Mouse (Mus musculus) embryonic facial prominence, embryonic 11.5 days (tissue): ENCODE data around the gene Car1. TPM values are rescaled to one million over a fixed set of nuclear protein-coding genes. Genes with fewer than 3 reads are reported as not detected.
"Not testable (repeated sequence)": the region's sequence is repeated elsewhere in the genome, so short reads cannot be mapped to it uniquely, and the experiment has no call there.

Source experiments
- ATAC-seq: fragments of 200-750 bp; cut with Nextera tagmentation; replicated peaks from 2 replicates; pipeline ENCODE4 v1.8.0; 2017; ENCODE audit warnings: low read depth; ENCODE audit not compliant: insufficient number of reproducible peaks, low FRiP score, low TSS enrichment
- DNase-seq: peaks from one replicate; pipeline ENCODE4 v3.0.0-alpha.2; 2015; ENCODE audit warnings: low spot score
- H3K27ac ChIP-seq: fragments of 300-500 bp; sonication (generic); replicated peaks from 2 replicates; pipeline ENCODE4 v1.5.1; 2014; ENCODE audit warnings: mild to moderate bottlenecking, low read depth, low read length, control low read depth
- H3K27me3 ChIP-seq: fragments of 300-500 bp; sonication (generic); 2 replicates; pipeline ENCODE4 v1.6.1; 2014; ENCODE audit warnings: mild to moderate bottlenecking, low read length, moderate library complexity, mixed read lengths; ENCODE audit not compliant: control insufficient read depth, insufficient read depth
- H3K36me3 ChIP-seq: fragments of 300-500 bp; sonication (generic); replicated peaks from 2 replicates; pipeline ENCODE4 v1.6.1; 2014; ENCODE audit warnings: low read depth, mild to moderate bottlenecking, low read length, moderate library complexity, mixed read lengths; ENCODE audit not compliant: control insufficient read depth, insufficient read depth
- H3K4me1 ChIP-seq: fragments of 300-500 bp; sonication (generic); 2 replicates; pipeline ENCODE4 v1.6.1; 2014; ENCODE audit warnings: low read length, mixed read lengths; ENCODE audit not compliant: control insufficient read depth, insufficient read depth
- H3K4me2 ChIP-seq: fragments of 300-500 bp; sonication (generic); 2 replicates; pipeline ENCODE4 v1.6.1; 2014; ENCODE audit warnings: low read depth, mild to moderate bottlenecking, control low read depth, low read length, moderate library complexity
- H3K4me3 ChIP-seq: fragments of 300-500 bp; sonication (generic); 2 replicates; pipeline ENCODE4 v1.5.1; 2014; ENCODE audit warnings: low read depth, low read length, control low read depth
- H3K9ac ChIP-seq: fragments of 300-500 bp; sonication (generic); replicated peaks from 2 replicates; pipeline ENCODE4 v1.6.1; 2014; ENCODE audit warnings: mild to moderate bottlenecking, control low read depth, low read length
- H3K9me3 ChIP-seq: fragments of 300-500 bp; sonication (generic); replicated peaks from 2 replicates; pipeline ENCODE4 v1.6.1; 2016; ENCODE audit warnings: mild to moderate bottlenecking, low read length, inconsistent platforms, mixed read lengths; ENCODE audit not compliant: control insufficient read depth
- WGBS: fragments of 180-500 bp; shearing (Covaris S2); extraction: QIAGEN DNeasy Blood & Tissue Kit; methylation state at CpG from one replicate; pipeline ENCODE4 v1.1.7; 2014; 5-methylcytosine and 5-hydroxymethylcytosine counted together
- polyA plus RNA-seq: library from polyadenylated mRNA; unstranded; fragments of >200 nt; fragmentation: Nextera tagmentation; extraction: Ambion mirVana; gene quantifications from 2 replicates; pipeline ENCODE4 v1.2.1, GENCODE M21; 2014

Gene Car1
- polyA plus RNA-seq, 1 experiment from 2014 or later: 0.29 TPM

DNA sequence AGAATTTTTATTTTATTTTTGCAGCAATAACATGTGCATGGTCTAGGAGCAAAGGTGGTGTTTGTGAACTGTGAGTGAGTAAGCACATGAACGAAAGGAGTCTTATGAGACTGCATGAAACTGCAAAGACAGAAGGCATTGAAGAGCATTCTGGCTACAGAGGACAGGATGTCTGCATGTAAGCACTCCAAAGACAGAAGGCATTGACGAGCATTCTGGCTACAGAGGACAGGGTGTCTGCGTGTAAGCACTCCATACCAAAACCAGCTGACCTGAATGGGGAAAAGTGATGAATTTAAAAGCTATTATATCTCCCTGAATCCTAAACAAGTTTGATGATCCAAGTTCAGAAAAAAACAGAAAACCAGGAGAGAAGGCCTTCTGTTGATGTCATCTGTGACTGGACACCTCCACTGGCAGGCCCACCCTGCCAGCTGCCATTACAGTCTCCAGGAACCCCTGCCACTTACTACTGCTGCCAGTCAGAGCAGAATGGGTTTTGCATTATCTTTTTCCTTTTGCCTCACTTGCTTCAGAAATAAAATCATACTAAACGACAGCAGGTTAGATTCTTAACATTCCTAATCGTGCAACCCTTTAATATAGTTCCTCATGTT, 23.2 kb upstream of the Car1 start:
- H3K27me3 ChIP-seq: no peaks in the 10 kb centered on the region
- 85% methylated on average over 5 of the region's 5 CpGs for WGBS
- no peaks in the 10 kb centered on the region for H3K36me3 ChIP-seq
- no peaks in the 10 kb centered on the region for H3K9me3 ChIP-seq
- no peaks in the 10 kb centered on the region for H3K4me1 ChIP-seq
- no peak overlapping the region for H3K4me2 ChIP-seq
- DNase-seq: no peak
- no peak for ATAC-seq
- no peak overlapping the region for H3K27ac ChIP-seq
- H3K4me3 ChIP-seq: no peak overlapping the region
- no peak overlapping the region for H3K9ac ChIP-seq

DNA sequence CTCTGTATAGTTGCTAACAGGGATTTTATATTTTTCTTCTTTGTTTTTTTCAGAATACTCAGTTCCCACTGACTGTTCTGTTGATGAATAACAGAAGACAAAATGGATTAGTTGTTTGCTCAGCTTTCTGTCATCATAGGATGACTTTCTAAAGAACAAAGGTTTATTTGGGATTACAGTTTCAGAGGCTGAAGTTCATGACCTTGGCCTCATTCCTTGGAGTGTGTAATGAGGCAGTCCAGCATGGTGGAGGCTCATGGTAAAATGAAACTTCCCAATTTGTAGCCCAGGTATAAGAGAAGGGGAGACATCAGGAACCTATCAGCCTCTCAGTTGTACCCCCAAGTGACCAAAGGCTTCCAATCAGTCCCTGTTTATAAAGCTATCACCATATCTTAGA, 20.7 kb upstream of the Car1 start:
- H3K4me2 ChIP-seq: no peak overlapping the region
- DNase-seq: no peak
- H3K36me3 ChIP-seq: no peaks in the 10 kb centered on the region
- no peaks in the 10 kb centered on the region for H3K9me3 ChIP-seq
- H3K27me3 ChIP-seq: no peaks in the 10 kb centered on the region
- no peak overlapping the region for H3K27ac ChIP-seq
- no peak for ATAC-seq
- no peak overlapping the region for H3K4me3 ChIP-seq
- H3K9ac ChIP-seq: no peak overlapping the region
- H3K4me1 ChIP-seq: no peaks in the 10 kb centered on the region

DNA sequence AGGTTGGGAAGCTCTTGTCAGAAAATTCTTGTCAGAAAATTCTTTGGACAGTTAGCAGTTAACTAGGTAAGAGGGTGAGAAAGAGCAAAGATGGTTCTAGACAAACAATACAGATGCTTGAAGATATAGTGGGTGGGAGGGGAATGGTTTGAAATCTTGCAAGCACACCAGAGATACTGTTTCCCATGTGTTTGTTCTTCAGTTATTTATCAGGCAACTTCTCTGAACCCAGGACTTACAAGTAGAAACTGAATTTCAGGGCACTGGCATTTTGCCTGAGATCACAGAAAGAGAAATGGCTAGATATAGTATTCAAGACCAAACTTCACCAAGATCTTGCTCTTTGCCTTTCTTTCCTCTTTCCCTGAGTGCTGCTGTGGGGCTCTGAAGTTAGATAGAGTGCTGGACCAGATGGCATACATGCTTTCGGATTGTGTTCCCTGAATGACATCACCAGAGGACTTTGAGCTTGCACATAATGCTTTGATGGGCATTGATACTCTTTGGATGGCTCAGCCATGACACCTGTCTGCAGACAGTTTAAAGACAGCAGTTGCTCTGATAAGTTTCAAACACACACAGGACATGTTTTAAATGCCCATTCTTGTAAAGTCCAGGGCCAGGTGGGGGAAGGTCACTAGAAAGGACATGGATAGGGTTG, 11.8 kb upstream of the Car1 start:
- Histone ChIP-seq H3K27me3 (no peaks in the 10 kb centered on the region), H3K36me3 (no peaks in the 10 kb centered on the region), H3K4me3 (no peak overlapping the region), H3K4me2 (no peak overlapping the region), H3K9me3 (no peaks in the 10 kb centered on the region), H3K27ac (no peak overlapping the region), H3K9ac (no peak overlapping the region), H3K4me1 (no peaks in the 10 kb centered on the region)
- WGBS: 80% methylated on average over 1 of the region's 1 CpGs
- ATAC-seq (no peak), DNase-seq (no peak)

DNA sequence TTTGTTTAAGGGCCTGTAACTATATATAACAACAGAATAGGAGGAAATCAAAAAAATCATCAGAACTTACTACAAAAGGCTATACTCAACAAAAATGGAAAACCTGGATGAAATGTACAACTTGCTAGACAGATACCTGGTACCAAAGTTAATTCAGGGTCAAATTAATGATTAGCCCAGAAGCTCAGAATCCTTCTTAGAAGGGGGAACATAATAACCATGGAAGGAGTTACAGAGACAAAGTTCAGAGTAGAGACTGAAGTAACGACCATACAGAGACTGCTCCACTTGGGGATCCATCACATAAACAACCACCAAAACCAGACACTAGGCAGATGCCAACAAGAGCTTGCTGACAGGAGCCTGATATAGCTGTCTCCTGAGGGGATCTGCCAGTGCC, 7.2 kb upstream of the Car1 start:
- H3K4me2 ChIP-seq, H3K27me3 ChIP-seq, H3K9me3 ChIP-seq, H3K36me3 ChIP-seq, H3K4me1 ChIP-seq, H3K27ac ChIP-seq, H3K4me3 ChIP-seq, ATAC-seq, H3K9ac ChIP-seq, DNase-seq: not testable (repeated sequence)
- 85% methylated on average over 1 of the region's 1 CpGs for WGBS

DNA sequence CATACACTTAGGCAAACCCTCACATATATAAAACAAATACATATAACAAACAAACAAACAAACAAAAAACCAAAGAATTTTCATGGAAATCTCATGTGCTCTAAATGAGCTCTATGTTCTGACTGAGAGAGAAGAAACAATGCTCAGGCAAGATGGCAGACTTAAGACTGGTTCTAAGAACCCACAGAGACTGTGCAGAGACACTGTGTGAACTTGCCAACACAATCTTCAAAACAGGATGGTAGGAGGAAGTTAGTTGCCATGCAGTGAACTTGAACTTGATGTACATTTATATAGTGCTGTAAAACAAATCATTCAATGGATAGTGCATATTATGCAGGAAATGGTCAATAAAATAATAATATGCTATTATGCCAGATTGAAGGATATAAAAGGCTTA, 1.5 kb downstream of the Car1 start:
- H3K4me3 ChIP-seq: no peak overlapping the region
- no peak for ATAC-seq

DNA sequence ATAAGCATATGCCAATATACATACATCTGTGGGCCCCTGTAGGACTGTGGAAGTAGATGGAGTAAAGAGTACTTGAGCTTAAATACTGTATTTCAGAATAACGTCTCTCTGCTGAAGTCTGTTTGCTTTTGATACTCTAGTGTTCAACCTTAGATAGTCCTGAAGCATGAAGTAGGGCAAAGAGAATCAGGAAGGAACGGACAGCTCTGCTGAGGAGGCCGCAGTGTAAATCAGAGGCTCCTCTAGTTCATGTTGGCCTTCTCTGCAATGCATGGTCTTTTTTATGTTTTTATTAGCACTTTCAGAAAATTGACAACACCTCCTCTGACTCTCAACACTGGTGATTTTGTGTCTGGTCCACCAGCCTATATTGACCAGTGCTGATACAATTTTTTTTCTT, 2.2 kb downstream of the Car1 start:
- Histone ChIP-seq H3K9me3 (no peaks in the 10 kb centered on the region), H3K36me3 (no peaks in the 10 kb centered on the region), H3K27ac (no peak overlapping the region), H3K27me3 (no peaks in the 10 kb centered on the region), H3K4me2 (no peak overlapping the region), H3K4me3 (no peak overlapping the region), H3K9ac (no peak overlapping the region), H3K4me1 (no peaks in the 10 kb centered on the region)
- 88% methylated on average over 3 of the region's 3 CpGs for WGBS
- no peak for ATAC-seq
- DNase-seq: no peak

More for the DNA sequence above, 1.5 kb downstream of the Car1 start:
- DNase-seq: no peak
- no peak overlapping the region for H3K27ac ChIP-seq
- no peaks in the 10 kb centered on the region for H3K4me1 ChIP-seq
- H3K27me3 ChIP-seq: no peaks in the 10 kb centered on the region
- H3K9ac ChIP-seq: no peak overlapping the region
- no peaks in the 10 kb centered on the region for H3K9me3 ChIP-seq
- no peaks in the 10 kb centered on the region for H3K36me3 ChIP-seq
- no peak overlapping the region for H3K4me2 ChIP-seq

DNA sequence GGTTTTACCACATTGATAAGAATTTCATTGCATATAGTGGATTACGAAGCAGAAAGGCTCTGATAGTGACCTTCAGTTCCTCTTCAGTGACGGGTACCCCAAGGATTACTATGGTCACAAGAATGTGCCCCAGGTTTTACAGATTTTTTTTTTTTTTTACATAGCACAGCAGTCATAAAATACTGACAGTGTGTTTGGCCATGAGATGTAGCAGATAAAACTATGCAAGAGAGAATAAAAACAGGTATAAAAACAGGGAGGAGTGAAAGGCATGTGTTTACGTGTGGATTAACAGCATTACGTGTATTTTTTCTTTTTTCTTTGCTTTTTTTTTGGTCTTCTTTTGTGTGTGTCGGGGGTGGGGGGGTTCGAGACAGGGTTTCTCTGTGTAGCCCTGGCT, 3.3 kb downstream of the Car1 start:
- H3K4me2 ChIP-seq: no peak overlapping the region
- no peaks in the 10 kb centered on the region for H3K4me1 ChIP-seq
- H3K4me3 ChIP-seq: no peak overlapping the region
- no peak for DNase-seq
- H3K9ac ChIP-seq: no peak overlapping the region
- H3K36me3 ChIP-seq: no peaks in the 10 kb centered on the region
- no peak overlapping the region for H3K27ac ChIP-seq
- H3K27me3 ChIP-seq: no peaks in the 10 kb centered on the region
- no peaks in the 10 kb centered on the region for H3K9me3 ChIP-seq
- 83% methylated on average over 6 of the region's 6 CpGs for whole genome bisulfite sequencing
- ATAC-seq: no peak

DNA sequence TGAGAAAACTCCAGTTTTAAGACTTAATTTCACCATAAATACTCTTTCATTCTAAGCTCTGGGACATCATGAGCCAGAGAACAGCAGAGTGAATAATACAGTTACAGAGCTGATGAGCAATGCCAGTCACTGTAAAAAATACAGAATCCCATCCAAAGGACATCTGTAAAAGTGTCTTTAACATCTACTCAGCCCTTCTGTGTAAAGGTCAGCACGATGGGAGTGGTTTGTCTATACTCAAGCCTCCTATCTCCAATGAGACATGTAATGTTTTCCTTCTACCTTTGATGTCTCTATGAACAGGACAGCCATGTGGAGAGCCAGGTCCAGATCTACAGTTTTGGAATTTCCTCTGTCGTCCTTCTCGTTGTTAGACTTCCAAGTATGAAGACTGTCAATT, 11.1 kb downstream of the Car1 start:
- H3K36me3 ChIP-seq: no peaks in the 10 kb centered on the region
- no peak for ATAC-seq
- WGBS: 80% methylated on average over 3 of the region's 3 CpGs
- H3K27ac ChIP-seq: no peak overlapping the region
- no peak overlapping the region for H3K4me2 ChIP-seq
- H3K4me3 ChIP-seq: no peak overlapping the region
- H3K4me1 ChIP-seq: no peaks in the 10 kb centered on the region
- no peak for DNase-seq
- no peaks in the 10 kb centered on the region for H3K27me3 ChIP-seq
- no peak overlapping the region for H3K9ac ChIP-seq
- H3K9me3 ChIP-seq: no peaks in the 10 kb centered on the region
